Mouse (Mus musculus) kidney, embryonic 16.5 days (tissue): Measurements from ENCODE around the gene Bpifb1. TPM values are rescaled to one million over a fixed set of nuclear protein-coding genes. Genes with fewer than 3 reads are reported as not detected.

Experiments
- polyA plus RNA-seq: library from polyadenylated mRNA; unstranded; fragments of >200 nt; fragmentation: Nextera tagmentation; extraction: Ambion mirVana; gene quantifications from 2 replicates; pipeline ENCODE4 v1.2.1, GENCODE M21; 2015

The Bpifb1 gene
- polyA plus RNA-seq, 1 experiment from 2014 or later = not detected

Other genes starting within 250 kb of the Bpifb1 start
- not detected in 2 replicates for gene Bpifa6, start 215.9 kb upstream of the Bpifb1 start, polyA plus RNA-seq
- gene Bpifa2, start 182.6 kb upstream of the Bpifb1 start, polyA plus RNA-seq = not detected in 2 replicates
- gene Bpifa3, start 60.5 kb upstream of the Bpifb1 start, polyA plus RNA-seq = not detected in 2 replicates
- 0.29 TPM in 1 of 2 replicates, not detected in the other for gene Bpifa1, start 47.9 kb upstream of the Bpifb1 start, polyA plus RNA-seq
- gene Bpifa5, start 28.2 kb upstream of the Bpifb1 start, polyA plus RNA-seq = not detected in 2 replicates
- gene Bpifb5, start 32.9 kb downstream of the Bpifb1 start, polyA plus RNA-seq = 0.73 and 0.81 TPM in 2 replicates
- gene Bpifb9a, start 67.0 kb downstream of the Bpifb1 start, polyA plus RNA-seq = not detected in 2 replicates
- not detected in 2 replicates for gene Bpifb9b, start 116.4 kb downstream of the Bpifb1 start, polyA plus RNA-seq
- gene Cdk5rap1, start 182.2 kb downstream of the Bpifb1 start, polyA plus RNA-seq = 17.4 and 23.4 TPM in 2 replicates
- gene Snta1, start 217.3 kb downstream of the Bpifb1 start, polyA plus RNA-seq = 9.5 and 12.2 TPM in 2 replicates
- gene Cbfa2t2, start 245.7 kb downstream of the Bpifb1 start, polyA plus RNA-seq = 44.2 and 48.3 TPM in 2 replicates